In genomic region chr13:67463506-67464185, GRCm38 (mm10) we compare ENCODE assay signal across 1 mouse cellular context. TPM values are rescaled to one million over a fixed set of nuclear protein-coding genes. Genes with fewer than 3 reads are reported as not detected.
"Had no signal": no experiment of that assay in that cellular context is flagged by ENCODE, and none has a peak within 500 bp of the region (broad histone marks: within the 10 kb centered on the region; RNA-seq: fewer than 3 reads in every experiment).

No protein-coding gene starts in this region.

RNA-seq across cellular contexts. Expression of gene Zfp459, which starts 42.4 kb away (rescaled TPM):
- polyA plus RNA-seq: myocyte had no signal
